Mouse (Mus musculus): ENCODE measurements at regions not wholly inside any gene's neighbourhood (a gene's known extent, or its start where the extent isn't known, plus 50 kb on each side); places are given as distances from the start of the nearest gene placed in this dataset.

GRCm38 (mm10) chr1:90490335-90490734, 112.4 kb upstream of the Cops8 start:
- Histone ChIP-seq H3K4me1 (ENCODE audit: control insufficient read depth, insufficient read depth, insufficient read length, low read length) (no peaks in the 10 kb centered on the region), H3K4me3 (ENCODE audit: low read depth, low read length) (no peak overlapping the region), H3K27ac (ENCODE audit: insufficient read depth, low read depth, low read length) (no peak overlapping the region), H3K36me3 (ENCODE audit: control insufficient read depth, insufficient read depth, low read length) (no peaks in the 10 kb centered on the region), H3K27me3 (ENCODE audit: control insufficient read depth, insufficient read depth, low read length) (no peaks in the 10 kb centered on the region)
- TF ChIP-seq CTCF (IDR thresholded peaks at IDR 0.05; ENCODE audit: extremely low read depth, insufficient read length, insufficient replicate concordance, low read depth, low read length) (no peak), POLR2A (IDR thresholded peaks at IDR 0.05; ENCODE audit: low read depth, low read length) (no peak)
- 55% methylated on average over 10 of the region's 10 CpGs for WGBS

GRCm38 (mm10) chr1:90493481-90493880, 109.3 kb upstream of the Cops8 start:
- Histone ChIP-seq H3K36me3 (ENCODE audit: control insufficient read depth, insufficient read depth, low read length) (no peaks in the 10 kb centered on the region), H3K27me3 (ENCODE audit: control insufficient read depth, insufficient read depth, low read length) (no peaks in the 10 kb centered on the region), H3K4me1 (ENCODE audit: control insufficient read depth, insufficient read depth, insufficient read length, low read length) (no peaks in the 10 kb centered on the region), H3K4me3 (ENCODE audit: low read depth, low read length) (no peak overlapping the region), H3K27ac (ENCODE audit: insufficient read depth, low read depth, low read length) (peak overlapping the region; percentile 34; the same call in 1 of the 2 replicates)
- TF ChIP-seq POLR2A (IDR thresholded peaks at IDR 0.05; ENCODE audit: low read depth, low read length), result no peak
- no peak for TF ChIP-seq CTCF (IDR thresholded peaks at IDR 0.05; ENCODE audit: extremely low read depth, insufficient read length, insufficient replicate concordance, low read depth, low read length)
- 21% methylated on average over 7 of the region's 7 CpGs for WGBS

GRCm38 (mm10) chr1:90495174-90495573, 107.6 kb upstream of the Cops8 start:
- H3K36me3 ChIP-seq (ENCODE audit: control insufficient read depth, insufficient read depth, low read length), result no peaks in the 10 kb centered on the region
- H3K27ac ChIP-seq (ENCODE audit: insufficient read depth, low read depth, low read length), result no peak overlapping the region
- 66% methylated on average over 9 of the region's 9 CpGs for WGBS
- H3K4me3 ChIP-seq (ENCODE audit: low read depth, low read length), result no peak overlapping the region
- no peaks in the 10 kb centered on the region for H3K4me1 ChIP-seq (ENCODE audit: control insufficient read depth, insufficient read depth, insufficient read length, low read length)
- TF ChIP-seq POLR2A (IDR thresholded peaks at IDR 0.05; ENCODE audit: low read depth, low read length) (no peak), CTCF (IDR thresholded peaks at IDR 0.05; ENCODE audit: extremely low read depth, insufficient read length, insufficient replicate concordance, low read depth, low read length) (no peak)
- H3K27me3 ChIP-seq (ENCODE audit: control insufficient read depth, insufficient read depth, low read length), result no peaks in the 10 kb centered on the region

GRCm38 (mm10) chr1:90497568-90497967, 105.2 kb upstream of the Cops8 start:
- Histone ChIP-seq H3K27ac (ENCODE audit: insufficient read depth, low read depth, low read length) (no peak overlapping the region), H3K4me1 (ENCODE audit: control insufficient read depth, insufficient read depth, insufficient read length, low read length) (peaks cover 3% of the 10 kb centered on the region; the same call in 1 of the 2 replicates), H3K36me3 (ENCODE audit: control insufficient read depth, insufficient read depth, low read length) (no peaks in the 10 kb centered on the region), H3K27me3 (ENCODE audit: control insufficient read depth, insufficient read depth, low read length) (no peaks in the 10 kb centered on the region), H3K4me3 (ENCODE audit: low read depth, low read length) (no peak overlapping the region)
- TF ChIP-seq POLR2A (IDR thresholded peaks at IDR 0.05; ENCODE audit: low read depth, low read length) (no peak), CTCF (IDR thresholded peaks at IDR 0.05; ENCODE audit: extremely low read depth, insufficient read length, insufficient replicate concordance, low read depth, low read length) (no peak)

- Histone ChIP-seq H3K36me3 (ENCODE audit: control insufficient read depth, insufficient read depth, low read length) (no peaks in the 10 kb centered on the region), H3K4me1 (ENCODE audit: control insufficient read depth, insufficient read depth, insufficient read length, low read length) (peaks cover 3% of the 10 kb centered on the region; the same call in 1 of the 2 replicates), H3K27me3 (ENCODE audit: control insufficient read depth, insufficient read depth, low read length) (no peaks in the 10 kb centered on the region), H3K27ac (ENCODE audit: insufficient read depth, low read depth, low read length) (no peak overlapping the region), H3K4me3 (ENCODE audit: low read depth, low read length) (no peak overlapping the region)
- TF ChIP-seq POLR2A (IDR thresholded peaks at IDR 0.05; ENCODE audit: low read depth, low read length) (no peak), CTCF (IDR thresholded peaks at IDR 0.05; ENCODE audit: extremely low read depth, insufficient read length, insufficient replicate concordance, low read depth, low read length) (no peak)
Measured at GRCm38 (mm10) chr1:90501373-90501772, 101.4 kb upstream of the Cops8 start.

GRCm38 (mm10) chr1:90502371-90502770, 100.4 kb upstream of the Cops8 start:
- TF ChIP-seq CTCF (IDR thresholded peaks at IDR 0.05; ENCODE audit: extremely low read depth, insufficient read length, insufficient replicate concordance, low read depth, low read length) (no peak), POLR2A (IDR thresholded peaks at IDR 0.05; ENCODE audit: low read depth, low read length) (no peak)
- WGBS, result 80% methylated on average over 3 of the region's 3 CpGs
- Histone ChIP-seq H3K36me3 (ENCODE audit: control insufficient read depth, insufficient read depth, low read length) (no peaks in the 10 kb centered on the region), H3K27me3 (ENCODE audit: control insufficient read depth, insufficient read depth, low read length) (no peaks in the 10 kb centered on the region), H3K4me1 (ENCODE audit: control insufficient read depth, insufficient read depth, insufficient read length, low read length) (peaks cover 3% of the 10 kb centered on the region; the same call in 1 of the 2 replicates), H3K4me3 (ENCODE audit: low read depth, low read length) (no peak overlapping the region), H3K27ac (ENCODE audit: insufficient read depth, low read depth, low read length) (no peak overlapping the region)

GRCm38 (mm10) chr1:90502771-90503540, 99.8 kb upstream of the Cops8 start:
- no peak overlapping the region for H3K4me3 ChIP-seq (ENCODE audit: low read depth, low read length)
- WGBS, result 60% methylated on average over 8 of the region's 8 CpGs

More at GRCm38 (mm10) chr1:90502771-90503540, 99.8 kb upstream of the Cops8 start:
- Histone ChIP-seq H3K27ac (ENCODE audit: insufficient read depth, low read depth, low read length) (no peak overlapping the region), H3K27me3 (ENCODE audit: control insufficient read depth, insufficient read depth, low read length) (no peaks in the 10 kb centered on the region), H3K4me1 (ENCODE audit: control insufficient read depth, insufficient read depth, insufficient read length, low read length) (peaks cover 3% of the 10 kb centered on the region; the same call in 1 of the 2 replicates), H3K36me3 (ENCODE audit: control insufficient read depth, insufficient read depth, low read length) (no peaks in the 10 kb centered on the region)
- no peak for TF ChIP-seq CTCF (IDR thresholded peaks at IDR 0.05; ENCODE audit: extremely low read depth, insufficient read length, insufficient replicate concordance, low read depth, low read length)
- TF ChIP-seq POLR2A (IDR thresholded peaks at IDR 0.05; ENCODE audit: low read depth, low read length), result no peak

Measured in small intestine, adult 2 months (tissue).